Mouse (Mus musculus): ENCODE results near the gene P2ry14. TPM values are rescaled to one million over a fixed set of nuclear protein-coding genes. Genes with fewer than 3 reads are reported as not detected.

The P2ry14 gene
- total and polyA plus RNA-seq, 3 experiments, result 0.08 to 0.13 TPM; not detected in 1

DNA sequence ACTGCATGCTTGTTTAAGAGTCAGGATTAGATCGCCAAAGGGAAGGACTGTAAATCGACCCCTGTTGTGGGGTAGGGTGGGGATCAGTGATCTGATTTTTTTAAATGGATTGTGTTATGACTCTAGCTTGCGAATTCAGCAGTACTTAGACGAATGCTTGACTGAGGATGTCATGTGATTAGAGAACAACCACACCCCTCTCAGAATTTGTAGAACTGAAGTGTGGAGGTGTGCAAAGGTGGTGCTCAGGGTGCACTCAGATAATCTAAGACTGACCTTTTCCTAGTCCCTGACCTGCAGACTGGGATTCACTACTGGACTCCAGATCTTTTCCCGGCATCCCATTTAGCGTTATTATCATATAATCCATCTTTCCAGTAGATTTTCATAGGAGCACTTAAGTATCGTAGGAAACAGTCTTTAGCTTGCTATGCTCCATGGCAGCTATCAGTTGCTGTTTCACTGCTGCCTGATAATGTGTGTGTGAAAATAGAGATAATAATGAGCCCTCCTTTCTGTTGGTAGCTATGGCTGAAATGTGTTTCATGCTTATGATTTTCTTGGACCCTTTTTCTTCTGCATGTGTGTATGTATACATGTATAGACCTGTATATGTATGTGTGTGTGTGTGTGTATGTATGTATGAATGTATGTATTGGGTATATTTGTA lies 31.5 kb downstream of the P2ry14 start:
- no peaks in the 10 kb centered on the region for H3K27me3 ChIP-seq (ENCODE audit: control insufficient read depth in 1 of 2, insufficient read depth in 2 of 2, low read length in 2 of 2)
- H3K36me3 ChIP-seq (ENCODE audit: control insufficient read depth in 1 of 2, insufficient read depth in 2 of 2, low read length in 2 of 2), result peaks cover 0 to 21% of the 10 kb centered on the region in 2 experiments; a peak in 2 of 4 replicates
- H3K4me1 ChIP-seq (ENCODE audit: control insufficient read depth in 1 of 2, insufficient read depth in 2 of 2, low read length in 2 of 2), result peaks cover 11 to 34% of the 10 kb centered on the region in 2 experiments
- H3K79me2 ChIP-seq (ENCODE audit: control insufficient read depth, insufficient read depth, low read length, poor library complexity), result no peaks in the 10 kb centered on the region
- H3K27ac ChIP-seq (ENCODE audit: control insufficient read depth, low read depth, low read length), result no peak overlapping the region
- H3K4me3 ChIP-seq (ENCODE audit: control insufficient read depth in 1 of 2, insufficient read depth in 1 of 2, low read depth in 2 of 2, low read length in 2 of 2), result no peak overlapping the region
- no peak overlapping the region for H3K9ac ChIP-seq (ENCODE audit: control insufficient read depth, low read depth, low read length, poor library complexity, severe bottlenecking)
- no peaks in the 10 kb centered on the region for H3K9me3 ChIP-seq (replicated peaks; ENCODE audit: insufficient read depth, low read length)
- no peak for DNase-seq (ENCODE audit: low read depth, low spot score)
- TF ChIP-seq POLR2AphosphoS5 (IDR thresholded peaks at IDR 0.05; ENCODE audit: borderline replicate concordance, low read depth, low read length) (no peak), EP300 (IDR thresholded peaks at IDR 0.05; ENCODE audit: low read depth in 1 of 2, low read length in 2 of 2) (peak; percentile 56 to 76), CHD2 (IDR thresholded peaks at IDR 0.05; ENCODE audit: low read length) (no peak), ETS1 (IDR thresholded peaks at IDR 0.05; ENCODE audit: low read depth, low read length) (peak; percentile 54), GATA1 (IDR thresholded peaks at IDR 0.05; ENCODE audit: low read depth, low read length) (peak; percentile 86), UBTF (IDR thresholded peaks at IDR 0.05; ENCODE audit: borderline replicate concordance, insufficient read depth, low read depth, low read length) (no peak), POLR2A (IDR thresholded peaks at IDR 0.05; ENCODE audit: control insufficient read depth in 1 of 2, insufficient read depth in 1 of 2, low read depth in 1 of 2, low read length in 2 of 2, poor library complexity in 1 of 2) (no peak), NELFE (IDR thresholded peaks at IDR 0.05; ENCODE audit: low read depth, low read length) (no peak), SIN3A (IDR thresholded peaks at IDR 0.05; ENCODE audit: low read length) (peak; percentile 19; the same call in 1 of the 2 replicates), TAL1 (IDR thresholded peaks at IDR 0.05; ENCODE audit: low read length) (no peak), MAFK (IDR thresholded peaks at IDR 0.05; ENCODE audit: borderline replicate concordance, low read depth, low read length) (no peak), MYB (IDR thresholded peaks at IDR 0.05; ENCODE audit: low read depth, low read length) (no peak), CTCF (IDR thresholded peaks at IDR 0.05 in 2 of 3, conservative IDR thresholded peaks at IDR 0.05 in 1 of 3; ENCODE audit: control insufficient read depth in 1 of 3, insufficient read depth in 1 of 3, low read depth in 2 of 3, low read length in 3 of 3, poor library complexity in 1 of 3, severe bottlenecking in 1 of 3) (no peak), POLR2AphosphoS2 (IDR thresholded peaks at IDR 0.05; ENCODE audit: low read length) (no peak), HCFC1 (IDR thresholded peaks at IDR 0.05; ENCODE audit: low read depth, low read length) (no peak), ZMIZ1 (IDR thresholded peaks at IDR 0.05; ENCODE audit: low read depth, low read length) (no peak), MAZ (IDR thresholded peaks at IDR 0.05; ENCODE audit: low read depth, low read length) (no peak), KAT2A (conservative IDR thresholded peaks at IDR 0.05; ENCODE audit: low read depth, low read length) (no peak), BHLHE40 (IDR thresholded peaks at IDR 0.05; ENCODE audit: borderline replicate concordance, low read depth, low read length) (no peak), E2F4 (IDR thresholded peaks at IDR 0.05; ENCODE audit: borderline replicate concordance, low read depth, low read length) (no peak), USF1 (IDR thresholded peaks at IDR 0.05; ENCODE audit: low read depth, low read length) (peak; percentile 53; the same call in 1 of the 2 replicates), USF2 (IDR thresholded peaks at IDR 0.05; ENCODE audit: borderline replicate concordance in 1 of 2, insufficient read depth in 1 of 2, low read depth in 1 of 2, low read length in 2 of 2) (no peak), GABPA (IDR thresholded peaks at IDR 0.05; ENCODE audit: low read depth, low read length) (no peak), JUND (IDR thresholded peaks at IDR 0.05; ENCODE audit: low read depth, low read length) (no peak), ELF1 (IDR thresholded peaks at IDR 0.05; ENCODE audit: low read depth, low read length) (no peak), NRF1 (IDR thresholded peaks at IDR 0.05; ENCODE audit: insufficient read depth, low read depth, low read length, poor library complexity, severe bottlenecking) (no peak), ZC3H11A (IDR thresholded peaks at IDR 0.05; ENCODE audit: low read depth, low read length) (no peak), TBP (IDR thresholded peaks at IDR 0.05; ENCODE audit: low read depth, low read length) (no peak), SMC3 (IDR thresholded peaks at IDR 0.05; ENCODE audit: low read depth, low read length) (no peak), MYC (IDR thresholded peaks at IDR 0.05; ENCODE audit: low read depth, low read length) (no peak), ZNF384 (IDR thresholded peaks at IDR 0.05; ENCODE audit: low read depth, low read length) (no peak), ZKSCAN1 (IDR thresholded peaks at IDR 0.05; ENCODE audit: low read depth, low read length) (no peak), CHD1 (IDR thresholded peaks at IDR 0.05; ENCODE audit: low read depth, low read length) (no peak), MAX (IDR thresholded peaks at IDR 0.05; ENCODE audit: low read length) (no peak), MXI1 (IDR thresholded peaks at IDR 0.05; ENCODE audit: low read depth, low read length) (peak; percentile 33; the same call in 1 of the 2 replicates), RAD21 (IDR thresholded peaks at IDR 0.05; ENCODE audit: low read depth, low read length) (no peak), RCOR1 (IDR thresholded peaks at IDR 0.05; ENCODE audit: low read depth, low read length) (no peak), TCF12 (IDR thresholded peaks at IDR 0.05; ENCODE audit: low read depth, low read length) (peak; percentile 86)
